Mouse (Mus musculus): ENCODE measurements at regions not wholly inside any gene's neighbourhood (a gene's known extent, or its start where the extent isn't known, plus 50 kb on each side); places are given as distances from the start of the nearest gene placed in this dataset.
A peak's percentile ranks its signal among the peaks of the same experiment; 100 is the strongest.

- Histone ChIP-seq H3K4me1 (ENCODE audit: insufficient read depth, low read length) (no peaks in the 10 kb centered on the region), H3K4me2 (ENCODE audit: low read depth, low read length, poor library complexity, severe bottlenecking) (no peak overlapping the region), H3K9ac (replicated peaks; ENCODE audit: low read length, poor library complexity, severe bottlenecking) (no peak overlapping the region), H3K36me3 (ENCODE audit: insufficient read depth, low read length) (no peaks in the 10 kb centered on the region), H3K9me3 (ENCODE audit: low read length) (no peaks in the 10 kb centered on the region), H3K4me3 (ENCODE audit: low read depth, low read length) (no peak overlapping the region), H3K27me3 (ENCODE audit: insufficient read depth, low read length) (no peaks in the 10 kb centered on the region), H3K27ac (ENCODE audit: low read depth, low read length) (no peak overlapping the region)
- DNase-seq (ENCODE audit: low spot score) (peak; percentile 49), ATAC-seq (ENCODE audit: low FRiP score) (no peak)
- no peak for TF ChIP-seq CTCF (IDR thresholded peaks at IDR 0.05)
- 91% methylated on average over 2 of the region's 2 CpGs for WGBS
Observed at GRCm38 (mm10) chr17:60181241-60181640, 1168.1 kb upstream of the Nudt12 start.

GRCm38 (mm10) chr17:60180646-60181045 lies 1167.5 kb upstream of the Nudt12 start:
- no peaks in the 10 kb centered on the region for H3K36me3 ChIP-seq (ENCODE audit: insufficient read depth, low read length)
- H3K4me1 ChIP-seq (ENCODE audit: insufficient read depth, low read length) = no peaks in the 10 kb centered on the region
- TF ChIP-seq CTCF (IDR thresholded peaks at IDR 0.05) = no peak
- H3K9ac ChIP-seq (replicated peaks; ENCODE audit: low read length, poor library complexity, severe bottlenecking) = no peak overlapping the region
- DNase-seq (ENCODE audit: low spot score) (peak; percentile 64), ATAC-seq (ENCODE audit: low FRiP score) (no peak)
- H3K4me2 ChIP-seq (ENCODE audit: low read depth, low read length, poor library complexity, severe bottlenecking) = no peak overlapping the region
- H3K9me3 ChIP-seq (ENCODE audit: low read length) = no peaks in the 10 kb centered on the region
- H3K27me3 ChIP-seq (ENCODE audit: insufficient read depth, low read length) = no peaks in the 10 kb centered on the region
- no peak overlapping the region for H3K4me3 ChIP-seq (ENCODE audit: low read depth, low read length)
- no peak overlapping the region for H3K27ac ChIP-seq (ENCODE audit: low read depth, low read length)
- 76% methylated on average over 4 of the region's 4 CpGs for WGBS

DNA sequence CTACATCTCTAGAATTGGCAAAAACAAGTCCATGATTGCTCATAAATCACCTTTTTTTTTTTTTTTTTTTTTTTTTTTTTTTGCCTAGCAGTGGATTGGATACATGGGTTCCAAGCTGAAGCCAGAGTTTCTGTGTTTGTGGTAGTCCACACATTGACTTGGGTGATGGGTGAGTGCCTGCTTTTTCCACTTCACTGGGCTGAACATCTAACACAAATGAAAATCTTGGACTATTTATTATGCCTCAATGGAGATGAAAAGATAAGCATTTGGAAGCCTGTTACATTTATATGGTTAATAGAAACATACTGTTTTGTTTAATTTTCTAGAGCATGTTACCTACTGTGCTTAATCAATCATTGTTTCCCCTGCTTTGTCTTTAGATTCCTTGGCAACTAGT lies 1152.4 kb upstream of the Nudt12 start:
- DNase-seq (ENCODE audit: low spot score) = peak; percentile 13
- TF ChIP-seq CTCF (IDR thresholded peaks at IDR 0.05) = no peak
- Histone ChIP-seq H3K9ac (replicated peaks; ENCODE audit: low read length, poor library complexity, severe bottlenecking) (no peak overlapping the region), H3K4me2 (ENCODE audit: low read depth, low read length, poor library complexity, severe bottlenecking) (no peak overlapping the region), H3K4me1 (ENCODE audit: insufficient read depth, low read length) (no peaks in the 10 kb centered on the region), H3K9me3 (ENCODE audit: low read length) (no peaks in the 10 kb centered on the region), H3K27me3 (ENCODE audit: insufficient read depth, low read length) (no peaks in the 10 kb centered on the region), H3K4me3 (ENCODE audit: low read depth, low read length) (no peak overlapping the region), H3K27ac (ENCODE audit: low read depth, low read length) (no peak overlapping the region), H3K36me3 (ENCODE audit: insufficient read depth, low read length) (no peaks in the 10 kb centered on the region)
- no peak for ATAC-seq (ENCODE audit: low FRiP score)

DNA sequence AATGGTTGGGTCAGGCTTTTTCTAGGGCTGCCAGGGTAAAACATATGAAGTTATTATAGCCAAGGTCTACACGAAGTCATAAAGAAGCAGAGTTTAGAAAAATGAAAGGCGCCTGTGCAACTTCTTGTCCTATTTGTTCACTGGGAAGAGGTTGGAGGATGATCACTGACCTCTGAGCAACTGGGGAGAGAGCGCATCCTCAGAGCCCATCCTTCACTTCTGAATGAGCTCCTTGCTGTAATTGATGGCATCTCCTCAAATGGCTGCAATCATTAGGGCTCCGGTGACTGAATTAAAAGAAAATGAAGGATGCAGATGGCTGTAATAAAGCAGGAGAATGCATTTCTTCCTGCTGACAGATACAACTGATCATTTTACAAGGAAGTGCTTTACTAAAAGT lies 1117.4 kb upstream of the Nudt12 start:
- 88% methylated on average over 4 of the region's 4 CpGs for WGBS
- Histone ChIP-seq H3K4me3 (ENCODE audit: low read depth, low read length) (no peak overlapping the region), H3K27me3 (ENCODE audit: insufficient read depth, low read length) (no peaks in the 10 kb centered on the region), H3K4me2 (ENCODE audit: low read depth, low read length, poor library complexity, severe bottlenecking) (no peak overlapping the region), H3K9me3 (ENCODE audit: low read length) (no peaks in the 10 kb centered on the region), H3K9ac (replicated peaks; ENCODE audit: low read length, poor library complexity, severe bottlenecking) (no peak overlapping the region), H3K36me3 (ENCODE audit: insufficient read depth, low read length) (no peaks in the 10 kb centered on the region), H3K4me1 (ENCODE audit: insufficient read depth, low read length) (no peaks in the 10 kb centered on the region), H3K27ac (ENCODE audit: low read depth, low read length) (no peak overlapping the region)
- DNase-seq (ENCODE audit: low spot score) = no peak
- ATAC-seq (ENCODE audit: low FRiP score) = no peak
- no peak for TF ChIP-seq CTCF (IDR thresholded peaks at IDR 0.05)

- DNase-seq (ENCODE audit: low spot score) (no peak), ATAC-seq (ENCODE audit: low FRiP score) (no peak)
- Histone ChIP-seq H3K4me3 (ENCODE audit: low read depth, low read length) (no peak overlapping the region), H3K4me1 (ENCODE audit: insufficient read depth, low read length) (no peaks in the 10 kb centered on the region), H3K27me3 (ENCODE audit: insufficient read depth, low read length) (no peaks in the 10 kb centered on the region), H3K36me3 (ENCODE audit: insufficient read depth, low read length) (no peaks in the 10 kb centered on the region), H3K4me2 (ENCODE audit: low read depth, low read length, poor library complexity, severe bottlenecking) (no peak overlapping the region), H3K9ac (replicated peaks; ENCODE audit: low read length, poor library complexity, severe bottlenecking) (no peak overlapping the region), H3K27ac (ENCODE audit: low read depth, low read length) (no peak overlapping the region), H3K9me3 (ENCODE audit: low read length) (no peaks in the 10 kb centered on the region)
- TF ChIP-seq CTCF (IDR thresholded peaks at IDR 0.05) = no peak
Observed at GRCm38 (mm10) chr17:60098763-60099162, 1085.6 kb upstream of the Nudt12 start.
